Mouse (Mus musculus) cerebellum, adult 2 months (tissue): ENCODE results near the gene Nt5c2. TPM values are rescaled to one million over a fixed set of nuclear protein-coding genes. Genes with fewer than 3 reads are reported as not detected.
A peak's percentile ranks its signal among the peaks of the same experiment; 100 is the strongest.

Experiments used
- DNase-seq, 2 experiments: peaks; one replicate each; pipeline ENCODE4 v3.0.0; 2021
- H3K27ac ChIP-seq: fragments of 200-500 bp; 2 replicates; pipeline ENCODE4 v1.5.1; 2012; ENCODE audit warnings: low read length, control low read depth, inconsistent platforms; ENCODE audit not compliant: insufficient read depth
- H3K27me3 ChIP-seq: fragments of 200-500 bp; 2 replicates; pipeline ENCODE4 v1.6.1; 2012; ENCODE audit warnings: inconsistent platforms, mild to moderate bottlenecking, low read length, moderate library complexity; ENCODE audit not compliant: control insufficient read depth, insufficient read depth
- H3K4me1 ChIP-seq: fragments of 200-500 bp; 2 replicates; pipeline ENCODE4 v1.6.1; 2011; ENCODE audit warnings: low read length; ENCODE audit not compliant: control insufficient read depth, insufficient read depth
- H3K4me3 ChIP-seq: fragments of 200-500 bp; replicated peaks from 2 replicates; pipeline ENCODE3; 2011; ENCODE audit warnings: mild to moderate bottlenecking, low read depth, low read length, control low read depth; ENCODE audit not compliant: insufficient read depth
- CTCF ChIP-seq: fragments of 200-500 bp; IDR thresholded peaks from 2 replicates; pipeline ENCODE4 v1.5.1; 2011; ENCODE audit warnings: low read depth, mild to moderate bottlenecking, control low read depth, low read length, moderate library complexity, borderline replicate concordance; ENCODE audit not compliant: insufficient read depth
- POLR2A ChIP-seq: fragments of 200-500 bp; IDR thresholded peaks from 2 replicates; pipeline ENCODE4 v1.6.1; 2011; ENCODE audit warnings: low read length, control low read depth, borderline replicate concordance; ENCODE audit not compliant: insufficient read depth
- WGBS: fragments of 180-500 bp; shearing (Covaris S2); methylation state at CpG from one replicate; pipeline ENCODE4 v1.1.7; 2018; 5-methylcytosine and 5-hydroxymethylcytosine counted together
- polyA plus RNA-seq: library from polyadenylated mRNA; depleted of rRNA; stranded (reverse); fragments of >200 nt; gene quantifications from 2 replicates; pipeline ENCODE4 v1.2.3, GENCODE M21; 2012

Nt5c2 gene
- polyA plus RNA-seq, 1 experiment: 49.3 TPM

DNA sequence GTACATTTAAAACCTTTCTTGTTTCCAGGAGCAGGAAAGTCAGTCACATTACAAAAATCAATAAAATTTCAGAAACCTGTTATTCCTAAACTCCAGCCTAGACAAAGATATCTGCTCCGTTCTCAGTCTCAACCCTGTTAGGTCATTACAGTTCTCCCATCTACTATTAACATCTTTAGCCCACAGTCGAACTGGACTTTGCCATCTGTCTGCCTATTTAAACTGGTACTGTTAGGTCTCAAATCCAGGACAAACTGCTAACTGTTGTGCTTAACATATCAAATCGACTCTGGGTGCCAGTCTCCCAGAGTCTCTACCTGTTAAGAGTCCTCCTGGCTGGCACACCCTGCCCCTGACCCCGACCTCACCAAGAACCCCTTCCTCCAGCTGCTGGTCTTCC lies 109.0 kb downstream of the Nt5c2 start:
- Histone ChIP-seq H3K4me1 (peaks cover 5% of the 10 kb centered on the region; the same call in 1 of the 2 replicates), H3K4me3 (no peak overlapping the region), H3K27me3 (no peaks in the 10 kb centered on the region), H3K27ac (no peak overlapping the region)
- WGBS: 32% methylated on average over 4 of the region's 4 CpGs
- peak in 1 of 2 experiments; percentile 33 for DNase-seq
- no peak for TF ChIP-seq CTCF
- TF ChIP-seq POLR2A: no peak

DNA sequence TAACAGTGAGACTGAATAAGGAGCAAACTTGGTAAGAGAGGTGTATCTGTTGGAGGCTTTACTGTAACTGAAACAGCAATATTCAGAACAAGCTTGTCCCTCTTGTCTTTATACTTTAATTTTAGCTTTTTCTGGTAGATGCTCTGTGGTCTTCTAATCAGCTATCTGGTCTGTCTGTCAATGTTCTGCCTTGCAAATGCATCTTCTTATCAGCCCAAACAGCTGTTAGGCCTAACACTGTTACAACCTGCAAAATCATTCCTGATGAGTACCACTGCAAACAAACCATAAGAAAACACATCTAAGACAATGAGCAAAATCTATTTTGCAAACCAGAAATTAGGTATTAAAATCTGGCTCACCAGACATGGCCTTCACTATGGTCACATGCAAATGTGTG lies 109.6 kb downstream of the Nt5c2 start:
- DNase-seq: no peak
- H3K4me1 ChIP-seq: peaks cover 7% of the 10 kb centered on the region
- no peak overlapping the region for H3K27ac ChIP-seq
- no peak for TF ChIP-seq POLR2A
- TF ChIP-seq CTCF: no peak
- H3K27me3 ChIP-seq: no peaks in the 10 kb centered on the region
- H3K4me3 ChIP-seq: no peak overlapping the region

DNA sequence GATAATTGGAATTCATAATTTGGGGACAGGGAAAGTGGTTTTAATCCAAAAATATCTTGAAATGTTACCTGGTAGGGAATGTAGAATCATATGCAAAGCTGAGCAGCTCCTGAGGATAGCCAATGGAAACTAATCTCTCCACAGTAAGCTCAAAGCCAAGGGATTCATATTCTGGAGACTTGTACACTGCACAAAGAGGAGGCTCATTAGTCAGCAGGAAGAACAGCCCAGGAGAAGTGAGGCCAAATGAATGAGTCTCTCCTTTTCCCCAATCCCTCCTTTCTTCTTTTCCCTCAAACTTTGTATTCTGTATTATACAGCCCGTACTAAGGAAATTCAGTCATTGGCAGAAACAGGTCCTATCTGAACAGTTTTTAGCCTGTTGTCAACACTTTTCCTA lies 110.0 kb downstream of the Nt5c2 start:
- Histone ChIP-seq H3K27me3 (no peaks in the 10 kb centered on the region), H3K27ac (no peak overlapping the region), H3K4me1 (peaks cover 9% of the 10 kb centered on the region), H3K4me3 (no peak overlapping the region)
- WGBS: 94% methylated on average over 1 of the region's 1 CpGs
- DNase-seq: no peak
- no peak for TF ChIP-seq POLR2A
- TF ChIP-seq CTCF: no peak

DNA sequence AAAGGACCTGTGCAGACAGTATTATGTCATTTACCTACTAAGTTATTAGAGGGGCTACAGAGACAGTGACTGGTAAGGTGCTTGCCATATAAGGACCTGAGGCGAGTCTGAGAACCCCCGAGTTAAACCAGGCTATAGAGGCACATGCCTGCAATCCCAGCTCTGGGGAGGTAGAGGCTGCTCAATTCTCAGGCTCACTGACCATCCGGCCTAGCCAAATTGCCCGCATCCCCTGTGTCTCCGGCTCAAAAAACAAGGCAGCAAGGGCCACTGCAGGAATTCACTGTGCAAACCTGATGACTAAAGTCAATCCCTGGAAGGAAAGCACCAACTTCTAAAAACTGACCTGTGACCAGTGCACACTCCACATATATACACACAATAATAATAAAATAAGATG lies 111.6 kb downstream of the Nt5c2 start:
- TF ChIP-seq CTCF (no peak), POLR2A (no peak)
- no peak for DNase-seq
- no peaks in the 10 kb centered on the region for H3K27me3 ChIP-seq
- 93% methylated on average over 5 of the region's 5 CpGs for WGBS
- no peak overlapping the region for H3K27ac ChIP-seq
- H3K4me1 ChIP-seq: peaks cover 19% of the 10 kb centered on the region
- H3K4me3 ChIP-seq: no peak overlapping the region

DNA sequence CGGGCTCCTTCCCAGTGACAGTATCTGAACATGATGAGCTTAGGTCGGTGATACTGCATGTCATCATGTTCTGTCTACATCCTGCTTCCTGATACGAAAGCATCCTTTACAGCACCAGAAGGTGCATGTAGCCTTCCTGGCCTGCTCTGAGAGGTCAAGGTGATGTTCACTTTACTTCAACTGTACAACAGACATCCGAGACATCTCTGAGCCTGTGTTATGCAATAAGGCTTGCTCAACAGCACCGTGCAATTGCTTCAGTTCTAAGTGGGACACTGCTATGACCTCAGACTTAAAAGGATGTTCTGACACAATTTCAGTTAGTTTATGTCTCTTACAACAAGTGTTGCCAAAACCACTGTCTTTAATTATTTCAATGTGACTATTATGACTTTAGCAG lies 113.6 kb downstream of the Nt5c2 start:
- no peak for DNase-seq
- H3K27me3 ChIP-seq: no peaks in the 10 kb centered on the region
- no peak for TF ChIP-seq POLR2A
- no peak for TF ChIP-seq CTCF
- no peak overlapping the region for H3K27ac ChIP-seq
- no peak overlapping the region for H3K4me3 ChIP-seq
- H3K4me1 ChIP-seq: peaks cover 24% of the 10 kb centered on the region
- WGBS: 79% methylated on average over 5 of the region's 5 CpGs

DNA sequence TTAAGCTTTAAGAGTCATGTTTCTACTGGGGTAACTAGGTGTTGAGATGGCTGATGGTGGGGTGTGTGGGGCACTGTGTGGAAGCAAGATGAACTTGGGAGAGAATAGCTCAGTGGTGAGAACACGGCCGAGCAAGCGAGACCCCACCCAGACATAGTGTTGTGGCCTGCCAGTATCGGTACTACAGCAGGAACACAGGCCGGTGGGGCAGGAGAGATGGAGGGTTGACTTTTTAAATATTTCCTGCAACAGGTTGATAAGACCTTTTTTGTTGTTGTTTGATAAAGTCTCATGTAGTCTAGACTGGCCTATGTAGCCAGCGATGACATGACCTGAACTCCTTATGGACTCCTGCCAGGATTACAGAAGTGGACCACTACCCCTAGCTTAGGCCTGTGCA lies 114.2 kb downstream of the Nt5c2 start:
- DNase-seq: no peak
- 93% methylated on average over 6 of the region's 6 CpGs for WGBS
- no peak for TF ChIP-seq POLR2A
- no peak overlapping the region for H3K27ac ChIP-seq
- no peaks in the 10 kb centered on the region for H3K27me3 ChIP-seq
- peaks cover 20% of the 10 kb centered on the region for H3K4me1 ChIP-seq
- H3K4me3 ChIP-seq: no peak overlapping the region

DNA sequence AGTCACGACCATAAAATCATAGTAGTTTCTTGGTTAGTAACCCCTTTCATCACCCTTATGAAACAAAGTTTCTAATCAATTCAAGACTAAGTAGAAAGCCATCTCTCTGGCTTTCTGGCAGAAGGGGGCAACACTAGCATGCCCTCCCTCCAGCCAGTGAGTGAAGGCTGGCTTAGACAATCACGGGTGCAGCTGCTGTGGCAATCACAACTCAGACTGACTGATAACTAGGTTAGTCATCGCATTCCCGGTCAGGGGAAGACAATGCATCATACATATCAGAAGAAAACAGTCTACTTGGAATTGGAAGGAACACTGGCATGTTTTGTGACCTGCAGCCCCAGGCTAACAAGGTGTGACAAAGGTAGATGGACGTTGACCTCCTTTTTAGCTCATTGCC lies 115.1 kb downstream of the Nt5c2 start:
- 66% methylated on average over 5 of the region's 5 CpGs for WGBS
- DNase-seq: no peak
- H3K27ac ChIP-seq: no peak overlapping the region
- H3K4me1 ChIP-seq: peaks cover 19% of the 10 kb centered on the region
- TF ChIP-seq POLR2A: no peak
- no peak for TF ChIP-seq CTCF
- H3K4me3 ChIP-seq: no peak overlapping the region
- no peaks in the 10 kb centered on the region for H3K27me3 ChIP-seq

DNA sequence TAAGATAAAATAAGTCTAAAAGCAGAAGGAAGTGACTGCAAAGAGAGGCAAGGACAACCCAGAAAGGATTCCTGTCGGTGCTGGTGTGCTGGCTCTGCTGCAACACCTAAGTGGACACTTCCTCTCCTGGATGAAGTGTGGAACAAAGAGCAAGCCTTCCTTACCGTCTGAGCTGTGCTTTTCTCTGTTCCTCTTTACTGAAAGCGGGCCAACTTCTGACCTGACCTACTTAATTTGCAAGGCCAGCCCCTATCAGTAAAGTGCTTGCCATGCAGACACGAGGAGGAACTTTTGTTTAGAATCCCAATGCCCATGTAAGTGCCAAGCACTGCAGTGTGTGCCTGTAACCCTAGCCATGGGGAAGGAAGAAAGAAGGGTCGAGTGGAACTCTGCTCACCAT lies 115.6 kb downstream of the Nt5c2 start:
- 5% methylated on average over 5 of the region's 5 CpGs for WGBS
- DNase-seq: peak in 1 of 2 experiments; percentile 70

DNA sequence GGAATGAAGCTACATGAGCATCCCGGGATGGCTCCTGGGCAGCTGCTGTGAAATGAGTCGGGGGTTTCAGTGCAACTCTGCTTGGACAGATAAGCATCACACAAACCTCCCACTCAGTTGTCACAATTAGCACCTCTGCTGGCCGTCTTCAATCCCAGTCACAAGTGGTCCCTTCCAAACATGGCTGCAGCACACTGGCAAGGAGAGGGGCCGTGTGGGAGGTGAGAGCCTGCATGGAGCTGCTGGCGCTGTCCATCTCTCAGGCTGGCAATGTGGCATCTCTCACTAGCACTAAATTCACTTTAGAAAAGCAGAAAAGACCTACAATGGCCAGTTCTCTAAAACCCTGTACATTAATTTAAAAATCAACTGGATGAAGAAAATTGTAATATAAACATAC lies 116.7 kb downstream of the Nt5c2 start:
- 77% methylated on average over 5 of the region's 5 CpGs for WGBS
- Histone ChIP-seq H3K27me3 (no peaks in the 10 kb centered on the region), H3K4me1 (peaks cover 19% of the 10 kb centered on the region), H3K4me3 (no peak overlapping the region), H3K27ac (peak overlapping the region; percentile 64; the same call in 1 of the 2 replicates)
- no peak for TF ChIP-seq CTCF
- no peak for TF ChIP-seq POLR2A
- no peak for DNase-seq

More for the DNA sequence above, 115.6 kb downstream of the Nt5c2 start:
- H3K4me1 ChIP-seq: peaks cover 19% of the 10 kb centered on the region
- H3K4me3 ChIP-seq: no peak overlapping the region
- H3K27ac ChIP-seq: peak overlapping the region; percentile 55
- TF ChIP-seq POLR2A: no peak
- no peak for TF ChIP-seq CTCF
- no peaks in the 10 kb centered on the region for H3K27me3 ChIP-seq
